Mouse (Mus musculus) C3H10T1/2 (cell line): ENCODE data around the gene Olfr1151. TPM values are rescaled to one million over a fixed set of nuclear protein-coding genes. Genes with fewer than 3 reads are reported as not detected.

Source experiments
- polyA plus RNA-seq, 2 experiments: library from polyadenylated mRNA; unstranded; fragments of >200 nt; fragmentation: generic; extraction: Trizol; gene quantifications; one replicate each; pipeline ENCODE4 v1.2.1; 2012; ENCODE audit warnings: missing spikeins in 2 of 2

The Olfr1151 gene
- polyA plus RNA-seq, result not detected

GRCm38 (mm10) chr2:87855562-87855961 lies at the start of gene Olfr1151:
TSS of gene Olfr1151 (plus strand) at chr2:87855862.

DNA sequence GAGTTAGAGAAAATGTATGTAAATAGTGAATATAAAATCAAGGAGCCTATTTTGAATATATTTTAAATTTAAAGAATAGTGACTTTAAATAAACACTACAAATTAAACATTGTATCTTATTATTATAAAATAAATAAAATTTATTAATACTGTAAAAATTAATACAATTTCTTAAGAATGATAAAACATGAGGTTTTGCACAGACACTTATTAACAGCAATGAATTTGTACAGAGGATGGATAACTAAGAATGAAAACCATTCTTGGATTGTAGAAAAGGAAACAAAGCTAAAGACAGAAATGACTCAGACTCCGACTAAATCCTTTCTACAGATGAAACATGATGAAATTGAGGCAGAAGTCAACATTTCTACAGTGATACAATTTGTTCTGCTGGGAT lies 46.1 kb upstream of the Olfr1151 start, which contains the start of gene Olfr1145:
Gene Olfr1145, plus strand, starts transcription at position 301 of the 400 bp plus-strand sequence.

DNA sequence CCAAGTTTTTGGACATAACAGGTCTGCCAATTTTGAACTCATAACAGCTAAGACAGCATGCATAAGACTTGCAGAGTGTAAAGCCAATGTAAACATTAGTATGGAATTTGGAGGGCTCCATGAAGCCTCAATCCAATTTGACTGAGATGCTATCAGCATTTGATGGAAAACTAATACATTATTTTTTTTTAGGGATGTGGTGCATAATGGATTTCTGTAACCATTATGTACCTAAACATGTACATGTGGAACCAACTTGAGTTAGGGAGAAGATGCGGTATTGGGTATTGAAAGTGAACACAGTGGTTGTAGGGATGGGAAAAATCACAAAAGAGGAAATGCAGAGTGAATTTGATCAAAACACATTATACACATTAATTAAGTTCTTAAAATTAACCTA lies 25.4 kb upstream of the Olfr1151 start, which contains the start of gene Olfr1148:
Gene Olfr1148, plus strand, starts transcription at position 301 of the 400 bp plus-strand sequence.

GRCm38 (mm10) chr2:87843693-87844092 lies 12.0 kb upstream of the Olfr1151 start, which contains the start of gene Olfr1150-ps1:
TSS of gene Olfr1150-ps1 (plus strand) at chr2:87843993.

GRCm38 (mm10) chr2:87866192-87866591 lies 10.5 kb downstream of the Olfr1151 start, which contains the start of gene Olfr1152:
TSS of gene Olfr1152 (plus strand) at chr2:87866492.

GRCm38 (mm10) chr2:87894662-87895061 lies 39.0 kb downstream of the Olfr1151 start, which contains the start of gene Olfr1153:
TSS of gene Olfr1153 (plus strand) at chr2:87894962.

GRCm38 (mm10) chr2:87905066-87905465 lies 49.4 kb downstream of the Olfr1151 start, which contains the start of gene Olfr1154:
TSS of gene Olfr1154 (minus strand) at chr2:87905166.

Other genes starting within 250 kb of the Olfr1151 start
- not detected for gene Olfr1130, start 249.7 kb upstream of the Olfr1151 start, polyA plus RNA-seq
- gene Olfr1131, start 228.8 kb upstream of the Olfr1151 start, polyA plus RNA-seq, result not detected
- not detected for gene Olfr1132, start 218.3 kb upstream of the Olfr1151 start, polyA plus RNA-seq
- not detected for gene Olfr1133, start 208.5 kb upstream of the Olfr1151 start, polyA plus RNA-seq
- gene Olfr1134, start 197.4 kb upstream of the Olfr1151 start, polyA plus RNA-seq, result not detected
- gene Olfr1135, start 182.2 kb upstream of the Olfr1151 start, polyA plus RNA-seq, result not detected
- gene Olfr1136, start 161.9 kb upstream of the Olfr1151 start, polyA plus RNA-seq, result not detected
- not detected for gene Olfr1137, start 142.7 kb upstream of the Olfr1151 start, polyA plus RNA-seq
- gene Olfr1138, start 115.9 kb upstream of the Olfr1151 start, polyA plus RNA-seq, result not detected
- not detected for gene Olfr1140, start 112.1 kb upstream of the Olfr1151 start, polyA plus RNA-seq
- gene Olfr1141, start 101.9 kb upstream of the Olfr1151 start, polyA plus RNA-seq, result not detected
- not detected for gene Olfr152, start 76.4 kb upstream of the Olfr1151 start, polyA plus RNA-seq
- not detected for gene Olfr1143, start 55.3 kb upstream of the Olfr1151 start, polyA plus RNA-seq
- not detected for gene Olfr1145, start 46.0 kb upstream of the Olfr1151 start, polyA plus RNA-seq
- not detected for gene Olfr1148, start 25.3 kb upstream of the Olfr1151 start, polyA plus RNA-seq
- gene Olfr1150-ps1, start 11.9 kb upstream of the Olfr1151 start, polyA plus RNA-seq, result not detected
- not detected for gene Olfr1152, start 10.6 kb downstream of the Olfr1151 start, polyA plus RNA-seq
- not detected for gene Olfr1153, start 39.1 kb downstream of the Olfr1151 start, polyA plus RNA-seq
- not detected for gene Olfr1154, start 49.3 kb downstream of the Olfr1151 start, polyA plus RNA-seq
- not detected for gene Olfr1155, start 89.3 kb downstream of the Olfr1151 start, polyA plus RNA-seq
- gene Olfr1156, start 97.2 kb downstream of the Olfr1151 start, polyA plus RNA-seq, result not detected
- not detected for gene Olfr1157, start 112.4 kb downstream of the Olfr1151 start, polyA plus RNA-seq
- gene Olfr74, start 118.8 kb downstream of the Olfr1151 start, polyA plus RNA-seq, result not detected
- gene Olfr1158, start 134.3 kb downstream of the Olfr1151 start, polyA plus RNA-seq, result not detected
- not detected for gene Olfr1160, start 152.4 kb downstream of the Olfr1151 start, polyA plus RNA-seq
- gene Olfr1161, start 166.9 kb downstream of the Olfr1151 start, polyA plus RNA-seq, result not detected
- gene Olfr73, start 181.8 kb downstream of the Olfr1151 start, polyA plus RNA-seq, result not detected
- gene Olfr1162, start 195.3 kb downstream of the Olfr1151 start, polyA plus RNA-seq, result not detected
- not detected for gene Olfr1163, start 216.0 kb downstream of the Olfr1151 start, polyA plus RNA-seq
- not detected for gene Olfr1164, start 238.1 kb downstream of the Olfr1151 start, polyA plus RNA-seq